Mouse (Mus musculus) CH12.LX (cell line): Measurements from ENCODE around the gene Tmem89. TPM values are rescaled to one million over a fixed set of nuclear protein-coding genes. Genes with fewer than 3 reads are reported as not detected.
A peak's percentile ranks its signal among the peaks of the same experiment; 100 is the strongest.

Experiments used
- DNase-seq: peaks from one replicate; pipeline ENCODE4 v3.0.0-alpha.2; 2013; ENCODE audit errors: extremely low read depth
- H3K27ac ChIP-seq: 2 replicates; pipeline ENCODE4 v1.5.1; 2012; ENCODE audit warnings: low read depth, mild to moderate bottlenecking, control low read depth, moderate library complexity; ENCODE audit not compliant: insufficient read depth
- H3K27me3 ChIP-seq: replicated peaks from 2 replicates; pipeline ENCODE3; 2012; ENCODE audit warnings: inconsistent platforms
- H3K36me3 ChIP-seq, 2 experiments: replicated peaks in 1 of 2; 2 replicates each; pipeline versions ENCODE3 to v1.6.1; 2012; ENCODE audit warnings: inconsistent platforms in 1 of 2, low read length in 1 of 2, mild to moderate bottlenecking in 1 of 2, mixed read lengths in 1 of 2, moderate library complexity in 1 of 2; ENCODE audit not compliant: control insufficient read depth in 1 of 2, insufficient read depth in 1 of 2
- H3K4me1 ChIP-seq, 2 experiments: 2 replicates each; pipeline ENCODE4 v1.6.1; 2012; ENCODE audit warnings: inconsistent platforms in 1 of 2, moderate library complexity in 1 of 2; ENCODE audit not compliant: insufficient read depth in 2 of 2, control insufficient read depth in 1 of 2
- H3K4me2 ChIP-seq: 2 replicates; pipeline ENCODE4 v1.6.1; 2012; ENCODE audit warnings: low read depth, mild to moderate bottlenecking, control low read depth; ENCODE audit not compliant: poor library complexity, insufficient read depth, severe bottlenecking
- H3K4me3 ChIP-seq, 3 experiments: fragments of 150-350 bp in 1 of 3; sonication (generic) in 1 of 3; replicated peaks in 1 of 3; 2 replicates each; pipeline versions ENCODE3 to v1.5.1; 2011 to 2012; ENCODE audit warnings: low read depth in 2 of 3, low read length in 2 of 3, mild to moderate bottlenecking in 2 of 3, moderate library complexity in 2 of 3, control low read depth in 1 of 3, improper control_type of control experiment in 1 of 3, inconsistent platforms in 1 of 3, mixed read lengths in 1 of 3; ENCODE audit not compliant: poor library complexity in 1 of 3
- H3K79me2 ChIP-seq: replicated peaks from 2 replicates; pipeline ENCODE4 v1.6.1; 2012; ENCODE audit warnings: mild to moderate bottlenecking, moderate library complexity; ENCODE audit not compliant: control insufficient read depth, poor library complexity, insufficient read depth, severe bottlenecking; ENCODE audit errors: extremely low read depth
- H3K9ac ChIP-seq: 2 replicates; pipeline ENCODE4 v1.6.1; 2012; ENCODE audit warnings: low read depth, mild to moderate bottlenecking, control low read depth, moderate library complexity; ENCODE audit not compliant: insufficient read depth
- H3K9me3 ChIP-seq: replicated peaks from 2 replicates; pipeline ENCODE3; 2012; ENCODE audit warnings: low read length, inconsistent platforms, mixed read lengths
- BHLHE40 ChIP-seq: IDR thresholded peaks from 2 replicates; pipeline ENCODE4 v1.6.1; 2011; ENCODE audit warnings: mild to moderate bottlenecking, low read depth, low read length, improper control_type of control experiment
- CTCF ChIP-seq, 2 experiments: IDR thresholded peaks in 1 of 2; conservative IDR thresholded peaks in 1 of 2; 2 replicates each; pipeline ENCODE4 v1.5.1; 2011 to 2012; ENCODE audit warnings: low read depth in 2 of 2, low read length in 2 of 2, improper control_type of control experiment in 1 of 2, inconsistent platforms in 1 of 2, mild to moderate bottlenecking in 1 of 2, moderate library complexity in 1 of 2
- ELF1 ChIP-seq: IDR thresholded peaks from 2 replicates; pipeline ENCODE4 v1.6.1; 2014; ENCODE audit warnings: low read depth, mild to moderate bottlenecking, inconsistent platforms, low read length, improper control_type of control experiment
- EP300 ChIP-seq: IDR thresholded peaks from 2 replicates; pipeline ENCODE4 v1.6.1; 2011; ENCODE audit warnings: low read length, improper control_type of control experiment
- HCFC1 ChIP-seq: IDR thresholded peaks from 2 replicates; pipeline ENCODE4 v1.6.1; 2012; ENCODE audit warnings: low read depth, mild to moderate bottlenecking, inconsistent platforms, low read length, improper control_type of control experiment
- IRF4 ChIP-seq: IDR thresholded peaks from 2 replicates; pipeline ENCODE4 v1.6.1; 2014; ENCODE audit warnings: low read depth, mild to moderate bottlenecking, inconsistent platforms, low read length, improper control_type of control experiment
- JUN ChIP-seq: IDR thresholded peaks from 2 replicates; pipeline ENCODE4 v1.6.1; 2011; ENCODE audit warnings: low read depth, mild to moderate bottlenecking, low read length, improper control_type of control experiment, moderate library complexity; ENCODE audit not compliant: insufficient read depth
- JUND ChIP-seq: conservative IDR thresholded peaks from 2 replicates; pipeline ENCODE4 v1.6.1; 2011; ENCODE audit warnings: low read depth, low read length, improper control_type of control experiment
- KAT2A ChIP-seq: IDR thresholded peaks from 2 replicates; pipeline ENCODE4 v1.6.1; 2012; ENCODE audit warnings: low read length, improper control_type of control experiment, inconsistent platforms; ENCODE audit not compliant: insufficient replicate concordance
- MAX ChIP-seq: IDR thresholded peaks from 2 replicates; pipeline ENCODE4 v1.6.1; 2011; ENCODE audit warnings: low read length, improper control_type of control experiment
- MAZ ChIP-seq: IDR thresholded peaks from 2 replicates; pipeline ENCODE4 v1.6.1; 2012; ENCODE audit warnings: low read depth, mild to moderate bottlenecking, inconsistent platforms, low read length, improper control_type of control experiment, moderate library complexity
- MEF2A ChIP-seq: IDR thresholded peaks from 2 replicates; pipeline ENCODE4 v1.6.1; 2014; ENCODE audit warnings: low read depth, mild to moderate bottlenecking, inconsistent platforms, low read length, improper control_type of control experiment, borderline replicate concordance
- MXI1 ChIP-seq: IDR thresholded peaks from 2 replicates; pipeline ENCODE4 v1.6.1; 2011; ENCODE audit warnings: mild to moderate bottlenecking, low read depth, low read length, improper control_type of control experiment
- MYC ChIP-seq: IDR thresholded peaks from 2 replicates; pipeline ENCODE4 v1.6.1; 2011; ENCODE audit warnings: low read depth, mild to moderate bottlenecking, improper control_type of control experiment, low read length
- NELFE ChIP-seq: IDR thresholded peaks from 2 replicates; pipeline ENCODE4 v1.6.1; 2011; ENCODE audit warnings: low read depth, low read length, improper control_type of control experiment
- NRF1 ChIP-seq: IDR thresholded peaks from 2 replicates; pipeline ENCODE4 v1.6.1; 2014; ENCODE audit warnings: low read depth, mild to moderate bottlenecking, inconsistent platforms, low read length, improper control_type of control experiment, moderate library complexity
- PAX5 ChIP-seq: IDR thresholded peaks from 2 replicates; pipeline ENCODE4 v1.6.1; 2012; ENCODE audit warnings: low read length, inconsistent platforms, mixed read lengths
- POLR2A ChIP-seq: IDR thresholded peaks from 2 replicates; pipeline ENCODE4 v1.6.1; 2011; ENCODE audit warnings: low read depth, mild to moderate bottlenecking, improper control_type of control experiment, low read length
- POLR2AphosphoS2 ChIP-seq: IDR thresholded peaks from 2 replicates; pipeline ENCODE4 v1.6.1; 2011; ENCODE audit warnings: low read depth, low read length, improper control_type of control experiment
- RAD21 ChIP-seq: IDR thresholded peaks from 2 replicates; pipeline ENCODE4 v1.6.1; 2011; ENCODE audit warnings: low read depth, mild to moderate bottlenecking, low read length, improper control_type of control experiment, moderate library complexity
- SIN3A ChIP-seq: IDR thresholded peaks from 2 replicates; pipeline ENCODE4 v1.6.1; 2012; ENCODE audit warnings: low read length, improper control_type of control experiment, inconsistent platforms
- SMC3 ChIP-seq: IDR thresholded peaks from 2 replicates; pipeline ENCODE4 v1.6.1; 2011; ENCODE audit warnings: low read depth, low read length, improper control_type of control experiment
- TBP ChIP-seq: conservative IDR thresholded peaks from 2 replicates; pipeline ENCODE4 v1.6.1; 2011; ENCODE audit warnings: low read depth, low read length, improper control_type of control experiment
- TCF12 ChIP-seq: IDR thresholded peaks from 2 replicates; pipeline ENCODE4 v1.6.1; 2014; ENCODE audit warnings: low read depth, mild to moderate bottlenecking, inconsistent platforms, low read length, improper control_type of control experiment
- UBTF ChIP-seq: IDR thresholded peaks from 2 replicates; pipeline ENCODE4 v1.6.1; 2012; ENCODE audit warnings: low read depth, mild to moderate bottlenecking, inconsistent platforms, low read length, improper control_type of control experiment, moderate library complexity
- USF2 ChIP-seq: conservative IDR thresholded peaks from 2 replicates; pipeline ENCODE4 v1.6.1; 2011; ENCODE audit warnings: low read depth, low read length, improper control_type of control experiment
- ZC3H11A ChIP-seq: IDR thresholded peaks from 2 replicates; pipeline ENCODE4 v1.6.1; 2012; ENCODE audit warnings: low read depth, mild to moderate bottlenecking, inconsistent platforms, low read length, improper control_type of control experiment
- ZKSCAN1 ChIP-seq: IDR thresholded peaks from 2 replicates; pipeline ENCODE4 v1.6.1; 2012; ENCODE audit warnings: low read depth, inconsistent platforms, low read length, improper control_type of control experiment, borderline replicate concordance
- ZMIZ1 ChIP-seq: IDR thresholded peaks from 2 replicates; pipeline ENCODE4 v1.6.1; 2012; ENCODE audit warnings: low read depth, mild to moderate bottlenecking, inconsistent platforms, low read length, improper control_type of control experiment
- ZNF384 ChIP-seq: IDR thresholded peaks from 2 replicates; pipeline ENCODE4 v1.6.1; 2012; ENCODE audit warnings: low read depth, low read length, improper control_type of control experiment, inconsistent platforms
- dilution Hi-C: fragments of 300-500 bp; cut with MboI; formaldehyde crosslinking; loops from 2 replicates; pipeline ENCODE4 v1.14.3; 2020; ENCODE audit warnings: low sequenced_read_pairs; ENCODE audit not compliant: extremely low pct_unique_long_range_greater_than_20kb, extremely low pct_ligation_motif_present
- in situ Hi-C: fragments of 300-500 bp; cut with MboI; formaldehyde crosslinking; loops from 3 replicates; pipeline ENCODE4 v1.14.3; 2019; ENCODE audit warnings: low sequenced_read_pairs, low pct_ligation_motif_present, low pct_unique_long_range_greater_than_20kb, mixed read lengths
- polyA plus RNA-seq: library from polyadenylated mRNA; unstranded; fragments of >175 nt; gene quantifications from 2 replicates; pipeline ENCODE4 v1.2.1, GENCODE M21; 2012; ENCODE audit warnings: low read depth; ENCODE audit not compliant: insufficient read length
- total RNA-seq, 2 experiments: library from RNA; depleted of rRNA; stranded (reverse); fragments of 300-350 nt in 1 of 2; fragments of >200 nt in 1 of 2; gene quantifications; 2 replicates each; pipeline ENCODE4 v1.2.3; 2012 to 2014

Tmem89 gene
- total and polyA plus RNA-seq, 3 experiments: not detected

GRCm38 (mm10) chr9:108935991-108936390 is 21.6 kb downstream of the Tmem89 start:
- H3K9ac ChIP-seq: no peak overlapping the region
- peaks cover 18 to 28% of the 10 kb centered on the region in 2 experiments for H3K36me3 ChIP-seq
- peak overlapping the region in 1 of 3 experiments; percentile 96 for H3K4me3 ChIP-seq
- in situ Hi-C loops (no loop called here), dilution Hi-C loops (no loop called here)
- no peak for DNase-seq
- H3K4me1 ChIP-seq: peaks cover 0 to 13% of the 10 kb centered on the region in 2 experiments; a peak in 2 of 4 replicates
- 0 out of 2 replicates have a peak overlapping the region, but pooled peaks have one; percentile 27 for H3K4me2 ChIP-seq
- no peaks in the 10 kb centered on the region for H3K9me3 ChIP-seq
- TF ChIP-seq USF2: no peak
- H3K27me3 ChIP-seq: peaks cover 4% of the 10 kb centered on the region
- H3K79me2 ChIP-seq: peaks cover 11% of the 10 kb centered on the region
- H3K27ac ChIP-seq: no peak overlapping the region

- peak within 1 kb of the TSS; percentile 49 for H3K27ac ChIP-seq
- dilution Hi-C loops: no loop called here
Measured at GRCm38 (mm10) chr9:108936418-108937364, 22.3 kb downstream of the Tmem89 start, which contains the start of gene Uqcrc1. Uqcrc1 (plus strand) TSS chr9:108936633.

More at GRCm38 (mm10) chr9:108936418-108937364, 22.3 kb downstream of the Tmem89 start, which contains the start of gene Uqcrc1:
- H3K4me1 ChIP-seq: peaks cover 0 to 13% of the 10 kb centered on the region in 2 experiments; a peak in 2 of 4 replicates
- H3K9me3 ChIP-seq: no peaks in the 10 kb centered on the region
- peak within 1 kb of the TSS; percentile 81 for H3K9ac ChIP-seq
- peaks cover 11% of the 10 kb centered on the region for H3K79me2 ChIP-seq
- peaks cover 4% of the 10 kb centered on the region for H3K27me3 ChIP-seq
- in situ Hi-C loops: no loop called here
- H3K36me3 ChIP-seq: peaks cover 22 to 34% of the 10 kb centered on the region in 2 experiments
- 0 out of 2 replicates have a peak, but pooled peaks have one; percentile 19 for TF ChIP-seq JUND
- TF ChIP-seq PAX5: no peak
- TF ChIP-seq TCF12: peak; percentile 96
- peak; percentile 85; the same call in 1 of the 2 replicates for TF ChIP-seq TBP
- TF ChIP-seq SIN3A: peak; percentile 88
- peak; percentile 75 for TF ChIP-seq ZMIZ1
- TF ChIP-seq NELFE: peak; percentile 97
- TF ChIP-seq MYC: 0 out of 2 replicates have a peak, but pooled peaks have one; percentile 45
- TF ChIP-seq MEF2A: peak; percentile 66; the same call in 1 of the 2 replicates
- peak; percentile 72 to 89 for TF ChIP-seq CTCF (conservative IDR thresholded peaks at IDR 0.05 in 1 of 2, IDR thresholded peaks at IDR 0.05 in 1 of 2; ENCODE audit: low read depth in 2 of 2, low read length in 2 of 2)
- peak; percentile 69 for TF ChIP-seq SMC3
- TF ChIP-seq POLR2AphosphoS2: peak; percentile 61; the same call in 1 of the 2 replicates
- no peak for TF ChIP-seq EP300
- TF ChIP-seq ELF1: peak; percentile 85
- peak; percentile 100 for TF ChIP-seq NRF1
- TF ChIP-seq RAD21: peak; percentile 80
- TF ChIP-seq ZNF384: no peak
- peak; percentile 97 for TF ChIP-seq POLR2A
- TF ChIP-seq ZKSCAN1: no peak
- TF ChIP-seq MAZ: peak; percentile 77; the same call in 1 of the 2 replicates
- TF ChIP-seq BHLHE40: 0 out of 2 replicates have a peak, but pooled peaks have one; percentile 4
- peak; percentile 58; the same call in 1 of the 2 replicates for TF ChIP-seq KAT2A
- TF ChIP-seq ZC3H11A: no peak
- peak; percentile 29; the same call in 1 of the 2 replicates for TF ChIP-seq IRF4
- peak; percentile 81; the same call in 1 of the 2 replicates for TF ChIP-seq MXI1
- TF ChIP-seq MAX: peak; percentile 9; the same call in 1 of the 2 replicates
- TF ChIP-seq JUN: no peak
- TF ChIP-seq UBTF: no peak; the same call in 1 of the 2 replicates
- TF ChIP-seq HCFC1: peak; percentile 81
- H3K4me3 ChIP-seq: peak within 1 kb of the TSS; percentile 91 to 97 (median 96)
- peak; percentile 99 for DNase-seq
- H3K4me2 ChIP-seq: peak within 1 kb of the TSS; percentile 88
